Mouse (Mus musculus) lung, postnatal 10 days (tissue): ENCODE measurements around the gene Sav1.

Experiments
- DNase-seq: peaks from one replicate; pipeline ENCODE4 v3.0.0; 2021

Sav1 gene

DNA sequence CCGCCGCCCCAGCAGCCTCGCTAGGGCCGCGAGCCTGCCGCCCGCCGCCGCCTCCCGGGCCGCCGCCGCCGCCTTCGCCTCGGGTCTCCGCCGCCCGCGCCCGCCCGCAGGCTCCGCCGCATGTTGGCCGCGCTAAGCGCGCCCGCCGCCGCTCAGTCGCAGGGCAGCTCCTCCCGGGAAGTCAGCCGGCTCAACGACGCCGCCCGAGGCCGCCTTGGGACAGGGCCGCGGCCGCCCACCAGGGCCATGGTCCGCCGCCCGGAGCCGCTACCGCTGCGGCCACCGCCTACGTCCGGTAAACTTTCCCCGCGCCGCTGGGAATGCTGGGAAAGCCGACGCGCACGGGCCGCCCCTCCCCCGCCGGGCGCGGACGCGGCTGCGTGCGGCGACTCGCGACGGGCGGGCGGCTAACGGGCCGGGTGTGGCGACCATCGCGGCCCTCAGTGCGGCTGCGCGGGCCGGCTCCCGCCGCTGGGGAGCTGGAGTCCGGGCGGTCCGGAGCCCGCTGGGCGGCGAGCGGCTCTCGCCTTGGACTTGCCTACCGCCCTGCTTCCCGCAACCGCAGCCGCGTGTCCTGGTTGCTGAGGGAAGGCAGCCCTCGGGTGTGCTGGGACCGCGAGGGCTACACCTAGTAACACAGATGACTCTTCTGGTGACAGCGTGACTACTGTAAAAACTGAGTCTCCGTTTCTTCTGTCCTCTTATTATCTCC, at the start of gene Sav1:
Gene Sav1 (minus strand): TSS at position 217 of the 712 bp plus-strand sequence.
- peak; percentile 92 for DNase-seq

DNA sequence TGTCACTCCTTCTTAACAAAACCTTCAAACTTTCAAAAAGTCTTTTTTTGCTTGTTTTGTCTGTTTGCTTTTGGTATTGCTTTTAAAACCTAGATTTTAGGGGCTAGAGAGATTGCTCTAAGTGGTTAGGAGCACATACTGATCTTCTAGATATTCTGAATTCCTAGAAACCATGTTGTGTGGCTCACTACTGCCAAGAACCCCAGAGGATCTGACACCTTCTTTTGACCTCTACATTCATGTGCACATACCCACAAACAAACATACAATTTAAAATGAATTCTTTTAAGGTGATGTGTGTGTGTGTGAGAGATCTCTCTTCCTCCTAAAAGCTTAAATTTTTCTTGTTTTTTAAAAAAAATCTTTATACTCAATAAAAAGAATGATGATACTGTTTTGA, 39.4 kb upstream of the Sav1 start:
- no peak for DNase-seq

DNA sequence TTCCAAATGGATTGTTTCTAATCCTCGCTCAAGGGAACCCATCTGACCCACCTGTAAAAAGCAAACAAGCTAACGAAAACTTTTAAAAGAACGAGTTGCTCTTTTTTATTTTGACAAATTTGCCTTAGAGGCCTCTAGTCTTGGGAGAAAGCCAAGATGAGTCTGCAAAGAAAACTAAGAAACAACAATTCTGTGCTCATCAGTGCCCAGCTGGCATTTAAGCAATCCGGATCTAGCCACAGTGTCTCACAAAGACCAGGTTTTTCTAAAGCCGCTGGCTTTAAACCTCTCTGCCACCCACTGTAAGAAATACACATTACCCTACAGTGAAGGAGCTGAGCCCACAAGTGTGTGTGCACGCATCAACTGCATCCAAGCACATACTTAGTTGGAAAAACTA, 38.6 kb upstream of the Sav1 start:
- no peak for DNase-seq

DNA sequence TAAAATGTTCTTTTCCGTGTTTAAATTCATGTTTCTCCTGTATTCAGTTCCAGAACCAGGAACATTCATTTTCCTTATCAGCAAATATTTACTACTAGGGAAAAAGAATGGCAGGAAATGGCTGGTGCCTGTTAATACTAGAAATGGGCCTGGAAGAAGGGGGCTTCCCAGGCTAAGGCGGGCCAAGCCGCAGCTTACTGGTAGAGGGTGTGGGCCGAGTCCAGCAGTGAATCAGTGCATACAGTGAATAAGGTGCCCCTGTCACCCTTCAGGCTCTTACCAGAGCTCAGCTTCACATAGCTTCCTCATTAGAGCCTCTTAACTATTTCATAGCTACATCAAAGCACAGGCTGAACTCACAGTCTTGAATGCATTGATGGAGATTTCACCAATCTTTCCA, 36.8 kb upstream of the Sav1 start:
- peak; percentile 33 for DNase-seq

DNA sequence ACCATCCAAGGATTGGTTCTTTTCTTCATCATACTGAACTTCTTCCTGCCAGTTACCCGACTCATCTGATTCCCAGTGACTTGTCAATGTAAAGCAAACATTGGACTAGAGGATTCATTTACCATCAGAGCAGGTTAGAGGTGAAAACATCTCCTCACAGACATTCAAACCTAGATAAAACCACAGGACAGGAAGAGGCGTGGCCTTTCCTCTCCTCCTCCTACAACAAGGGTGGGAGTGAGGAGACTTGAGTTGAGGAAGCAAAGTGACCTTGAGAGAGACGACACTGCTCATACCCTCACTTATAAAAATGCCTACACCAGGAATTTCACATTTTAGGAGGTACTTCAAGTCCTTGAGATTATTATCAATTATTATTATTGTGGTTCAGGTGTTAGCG, 31.4 kb upstream of the Sav1 start:
- no peak for DNase-seq

DNA sequence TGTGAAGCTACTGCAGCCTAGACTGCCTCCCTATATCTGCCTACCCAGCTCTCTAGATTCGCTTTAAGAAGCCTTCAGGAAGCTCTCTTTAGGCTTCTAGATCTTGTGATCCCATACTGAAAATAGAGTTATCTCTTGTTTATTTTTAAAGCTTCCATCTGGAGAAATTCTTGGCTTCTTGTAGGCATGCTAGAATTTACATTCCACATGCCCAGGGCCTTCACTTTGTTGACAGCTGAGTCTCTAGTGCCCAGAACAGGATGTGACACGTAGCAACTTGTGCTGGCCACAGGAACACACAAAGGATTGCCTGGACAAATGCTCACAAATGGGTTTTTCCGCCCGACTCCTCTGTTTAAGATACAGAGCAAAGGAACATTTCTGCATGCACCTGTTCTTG, 29.1 kb upstream of the Sav1 start:
- peak; percentile 53 for DNase-seq

DNA sequence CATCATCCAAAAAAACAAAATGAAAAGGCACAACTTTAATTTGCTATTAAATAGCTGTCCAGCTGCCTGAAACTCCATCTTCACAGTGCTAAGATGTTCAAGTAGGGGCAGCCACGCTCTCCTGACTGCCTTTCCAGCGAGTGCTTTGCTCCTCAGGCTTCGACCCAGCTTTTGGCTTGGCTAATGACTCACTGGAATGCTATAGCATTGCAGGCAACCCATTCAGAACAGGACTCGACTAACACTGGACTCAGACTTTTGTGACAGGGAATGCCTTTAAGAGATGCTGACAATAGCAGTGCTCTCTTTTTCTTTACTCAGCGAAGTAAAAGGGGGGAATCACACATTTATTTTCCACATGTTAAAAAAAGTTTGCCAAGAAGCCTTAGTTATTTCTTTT, 24.9 kb upstream of the Sav1 start:
- DNase-seq: no peak

DNA sequence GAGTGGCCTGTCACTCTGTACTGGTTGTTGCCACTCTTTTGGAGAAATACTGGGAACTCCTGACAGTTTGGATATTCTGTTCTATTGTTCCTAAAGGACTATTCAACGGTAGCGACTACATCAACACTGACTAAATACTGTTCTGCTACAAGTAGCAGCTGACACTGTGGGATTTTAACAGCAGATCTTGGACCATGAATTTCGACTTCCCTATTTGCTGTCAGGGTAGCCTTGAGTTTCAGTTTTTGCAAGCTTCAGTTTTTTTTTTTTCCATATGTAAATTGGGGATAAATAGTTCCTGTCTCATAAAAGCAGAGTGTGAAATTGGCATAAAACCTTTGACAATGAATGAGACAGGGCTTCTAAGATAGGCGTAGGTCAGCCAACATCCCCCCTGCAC, 23.6 kb upstream of the Sav1 start:
- DNase-seq: no peak

DNA sequence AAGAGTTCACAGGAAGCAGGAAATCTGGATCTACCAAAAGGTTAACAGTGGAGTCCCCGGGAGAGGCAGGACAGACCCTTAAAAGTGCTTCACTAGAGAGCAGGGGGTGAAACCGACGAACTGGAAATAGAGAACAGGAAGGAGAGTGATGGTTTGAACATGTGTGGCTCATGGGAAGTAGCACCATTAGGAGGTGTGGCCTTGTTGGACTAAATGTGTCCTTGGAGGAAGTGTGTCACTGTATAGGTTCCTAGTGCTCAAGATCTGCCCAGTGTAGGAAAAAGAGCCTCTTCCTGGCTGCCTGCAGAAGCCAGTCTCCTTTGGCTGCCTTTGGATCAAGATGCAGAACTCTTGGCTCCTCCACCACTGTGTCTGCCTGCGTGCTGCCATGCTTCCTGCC, 18.3 kb upstream of the Sav1 start:
- no peak for DNase-seq

DNA sequence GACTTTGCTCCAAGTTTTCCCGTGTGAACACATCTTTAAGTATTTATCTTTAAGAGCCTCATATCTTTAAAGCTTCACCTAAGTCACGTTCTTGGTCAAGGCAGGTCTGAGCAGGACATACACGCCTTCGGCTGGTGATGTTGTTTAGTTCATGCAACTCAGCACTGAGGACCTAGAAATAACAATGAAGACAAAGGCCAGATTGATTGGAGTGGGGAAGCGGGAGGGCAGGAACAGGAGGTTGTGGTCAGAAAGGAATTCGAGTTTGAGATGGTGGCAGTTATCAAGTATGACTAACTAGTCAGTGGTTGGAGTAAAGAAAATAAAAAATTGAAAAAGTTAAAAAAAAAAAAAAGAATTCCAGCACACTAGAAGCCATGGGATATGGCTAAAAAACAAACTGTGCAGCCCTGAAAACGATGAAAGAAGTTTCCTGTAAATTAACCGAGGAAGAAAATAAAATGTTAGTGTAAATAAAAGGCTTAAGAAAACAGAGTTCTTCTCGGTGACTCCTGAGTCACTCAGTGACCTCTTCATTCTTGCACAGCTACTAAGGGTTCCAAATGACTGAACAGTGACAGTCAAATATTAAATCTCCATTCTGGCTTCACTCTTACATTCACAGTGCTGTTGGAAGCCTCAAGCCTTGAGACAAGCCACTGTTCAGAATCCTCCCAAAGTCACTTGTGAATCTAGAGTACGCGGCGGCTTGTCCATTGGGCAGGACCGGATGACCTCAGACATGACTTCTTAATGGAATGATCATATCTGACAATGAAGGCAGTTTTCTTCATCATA, 11.6 kb upstream of the Sav1 start:
- DNase-seq: no peak

DNA sequence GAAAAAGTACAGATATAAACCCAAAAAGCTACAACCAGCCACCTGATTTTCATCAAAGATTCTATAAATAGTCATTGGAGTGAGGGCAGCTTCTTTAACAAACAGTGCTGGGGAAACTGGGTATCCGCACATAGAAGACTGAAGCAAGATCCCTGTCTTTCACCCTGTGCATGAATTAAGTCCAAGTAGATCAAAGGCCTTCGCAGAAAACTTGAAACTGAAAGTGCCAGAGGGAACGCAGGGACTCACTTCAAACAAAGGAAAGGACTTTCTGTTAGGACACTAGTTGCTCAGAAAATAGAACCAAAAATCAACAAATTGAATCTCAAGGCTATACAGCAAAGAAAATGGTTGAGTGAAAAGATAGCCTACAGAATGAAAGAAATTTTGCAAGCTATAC, 8.6 kb upstream of the Sav1 start:
- no peak for DNase-seq

DNA sequence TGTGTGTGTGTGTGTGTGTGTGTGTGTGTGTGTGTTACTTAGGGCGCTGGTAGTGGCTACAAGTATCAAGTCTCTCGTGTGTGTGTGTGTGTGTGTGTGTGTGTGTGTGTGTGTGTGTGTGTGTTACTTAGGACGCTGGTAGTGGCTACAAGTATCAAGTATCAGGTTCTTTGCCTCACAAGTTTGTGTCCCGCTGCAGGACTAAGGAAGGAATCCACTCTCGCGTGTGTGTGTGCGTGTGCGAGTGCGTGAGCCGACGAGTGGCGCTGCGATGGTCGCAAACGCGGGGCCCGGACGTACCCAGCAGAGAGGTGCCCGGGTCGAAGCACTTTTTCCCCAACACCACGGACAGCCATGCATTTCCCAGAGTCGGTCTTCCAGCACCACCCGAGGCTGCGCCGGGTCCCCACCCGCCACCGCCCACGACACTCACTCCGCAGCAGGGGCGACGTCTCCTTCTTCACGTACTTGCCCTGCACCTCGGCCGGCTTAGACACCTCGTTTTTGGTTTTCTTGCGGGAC, 500 bp downstream of the Sav1 start:
- peak; percentile 54 for DNase-seq

DNA sequence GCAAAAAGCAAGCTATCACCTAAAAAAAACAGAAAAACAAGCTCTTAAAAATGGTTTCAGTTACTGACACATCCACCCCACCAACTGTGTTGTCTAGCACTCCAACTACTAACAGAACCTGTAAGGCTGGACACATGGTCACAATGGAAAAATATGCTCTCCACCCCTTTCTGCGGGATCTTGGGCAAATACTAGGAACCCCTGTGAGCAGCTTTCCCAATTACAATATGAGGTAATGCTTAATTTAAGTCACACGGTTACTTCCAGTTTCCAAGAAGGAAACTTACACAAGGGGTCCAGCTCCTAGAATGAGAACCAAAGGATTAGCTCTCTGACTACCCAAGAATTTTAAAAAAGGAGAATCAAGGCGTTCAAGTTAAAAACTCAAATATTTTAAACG, 1.3 kb downstream of the Sav1 start:
- DNase-seq: peak; percentile 27

DNA sequence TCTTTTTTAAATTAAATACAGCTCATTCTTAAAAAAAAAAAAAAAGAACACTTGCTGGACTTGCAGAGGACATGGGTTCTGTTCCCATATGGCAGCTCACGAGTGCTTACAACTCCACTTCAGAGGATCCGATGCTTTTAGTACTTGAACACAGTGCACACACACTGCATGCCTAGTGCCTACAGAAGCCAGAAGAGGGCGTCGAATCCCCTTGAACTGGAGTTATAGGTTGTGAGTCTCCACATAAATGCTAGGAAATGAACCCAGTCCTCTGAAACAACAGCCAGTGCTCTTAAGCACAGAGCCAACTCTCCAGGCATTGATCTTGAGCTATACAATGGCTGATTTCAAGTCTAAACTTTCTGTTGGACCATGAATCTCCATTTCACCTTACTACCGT, 3.9 kb downstream of the Sav1 start:
- peak; percentile 36 for DNase-seq

DNA sequence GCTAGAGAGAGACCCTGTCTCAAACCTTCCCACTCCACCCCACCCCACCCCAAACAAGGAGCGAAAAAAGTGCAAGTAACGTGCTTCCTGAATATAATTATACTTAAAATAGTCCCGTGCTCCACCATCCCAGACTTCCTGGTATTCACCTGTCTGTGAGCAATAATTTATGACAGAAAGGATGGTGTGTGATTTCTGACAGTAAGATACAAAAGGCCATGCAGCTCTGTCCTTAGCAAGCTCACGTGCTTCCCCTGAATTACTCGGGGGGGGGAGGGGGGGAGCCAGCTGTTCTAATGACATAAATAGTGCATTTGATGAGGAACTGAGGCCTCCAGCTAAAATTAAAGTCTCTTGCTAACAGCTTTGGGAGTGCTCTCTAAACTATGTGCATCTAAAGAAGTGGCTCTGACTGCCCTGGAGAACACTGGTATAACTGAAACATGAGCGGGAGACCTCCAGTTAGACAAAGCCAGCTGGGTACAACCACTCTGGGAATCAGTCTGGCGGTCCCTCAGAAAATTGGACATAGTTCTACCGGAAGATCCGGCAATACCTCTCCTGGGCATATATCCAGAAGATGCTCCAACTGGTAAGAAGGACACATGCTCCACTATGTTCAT, 9.3 kb downstream of the Sav1 start:
- no peak for DNase-seq

DNA sequence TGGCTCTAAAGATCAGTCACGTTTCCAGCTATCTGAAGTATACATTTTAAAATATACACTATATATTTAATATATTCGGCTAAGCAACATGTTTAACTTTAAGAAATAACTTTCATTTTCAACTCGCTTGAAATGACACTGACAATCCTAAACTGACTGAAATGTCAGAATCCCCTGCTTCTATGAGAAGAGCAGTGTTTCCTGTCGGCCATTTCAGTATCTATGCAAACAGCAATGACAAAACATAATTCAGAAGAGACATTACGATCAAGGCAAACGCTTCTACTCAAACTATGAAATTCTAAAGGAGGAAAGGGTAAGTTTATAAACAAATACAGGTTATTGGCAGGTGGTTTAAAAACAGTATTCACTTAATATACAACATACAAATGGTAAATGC, 10.1 kb downstream of the Sav1 start:
- no peak for DNase-seq

DNA sequence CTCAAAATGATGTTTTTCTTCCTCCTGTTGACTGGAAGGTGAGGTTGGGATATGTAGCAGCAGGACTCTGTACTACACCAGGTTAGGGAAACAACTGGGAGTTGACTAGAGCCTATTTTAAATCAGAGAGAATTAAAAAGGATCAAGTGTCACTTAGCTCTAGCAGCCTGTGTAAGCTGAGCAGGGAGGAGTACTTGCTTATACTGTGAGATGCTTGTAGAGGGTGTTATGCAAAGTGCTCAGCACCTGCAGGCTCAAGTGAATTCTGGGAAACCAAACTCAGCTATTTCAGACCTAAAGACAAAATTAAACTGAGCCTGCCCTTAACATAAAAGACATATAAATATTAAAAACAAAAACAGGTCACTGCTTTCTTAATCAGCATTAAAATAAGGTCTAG, 13.1 kb downstream of the Sav1 start:
- DNase-seq: no peak

DNA sequence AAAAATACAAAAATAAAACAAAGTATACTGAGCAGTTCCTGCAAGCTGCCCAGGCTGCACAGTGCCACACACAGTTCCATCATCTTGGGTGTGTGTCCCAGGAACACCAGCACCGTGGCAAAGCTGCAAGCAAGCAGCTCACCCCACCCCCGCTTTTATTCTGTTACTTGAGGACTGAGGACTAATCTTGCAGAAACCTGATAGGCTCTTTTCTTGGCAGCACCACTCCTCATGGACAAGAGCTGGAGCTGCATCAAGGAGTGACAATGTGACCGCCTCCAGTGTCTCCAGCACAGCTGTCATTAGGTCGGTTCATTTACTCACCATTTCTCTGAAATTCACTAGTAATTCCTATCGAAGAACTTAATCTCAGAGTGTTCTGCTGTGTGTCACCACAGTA, 18.6 kb downstream of the Sav1 start:
- DNase-seq: peak; percentile 12

DNA sequence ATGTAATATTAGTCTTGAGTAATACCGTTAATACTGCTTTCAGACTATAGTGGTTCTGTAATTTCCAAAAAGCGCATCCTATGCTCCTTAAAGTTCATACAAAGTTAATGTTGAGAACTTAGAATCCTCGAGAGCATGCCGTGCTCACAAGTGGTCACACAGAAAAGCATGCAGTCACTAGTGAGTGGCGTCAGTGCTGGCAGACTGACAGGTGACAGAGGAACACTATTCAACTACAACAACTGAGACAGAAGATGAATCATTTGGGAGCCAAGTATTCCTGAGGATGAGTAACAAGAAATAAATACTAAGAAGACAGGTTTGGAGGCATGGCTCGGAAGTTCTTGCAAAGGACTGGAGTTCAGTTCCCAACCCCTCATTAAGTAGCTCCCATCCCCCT, 19.7 kb downstream of the Sav1 start:
- no peak for DNase-seq

DNA sequence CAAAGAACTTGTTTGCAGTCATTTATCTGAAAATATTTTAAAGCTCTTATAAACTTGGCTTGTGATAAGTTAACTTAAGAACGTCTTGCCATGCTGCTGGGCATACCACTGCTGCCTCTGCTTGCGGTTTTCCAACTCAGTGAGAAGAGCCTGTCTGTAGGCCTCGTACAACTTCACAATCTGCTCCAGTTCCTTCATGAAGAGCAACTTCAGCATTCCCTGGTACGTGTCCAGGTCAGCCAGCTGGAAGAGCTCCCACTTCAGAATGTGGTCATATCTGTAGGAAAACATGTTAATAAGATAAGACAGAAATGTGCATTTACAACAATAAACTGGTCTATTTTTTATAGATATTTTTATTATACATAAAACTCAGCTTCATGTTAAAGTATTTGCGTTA, 20.7 kb downstream of the Sav1 start:
- DNase-seq: peak; percentile 59

DNA sequence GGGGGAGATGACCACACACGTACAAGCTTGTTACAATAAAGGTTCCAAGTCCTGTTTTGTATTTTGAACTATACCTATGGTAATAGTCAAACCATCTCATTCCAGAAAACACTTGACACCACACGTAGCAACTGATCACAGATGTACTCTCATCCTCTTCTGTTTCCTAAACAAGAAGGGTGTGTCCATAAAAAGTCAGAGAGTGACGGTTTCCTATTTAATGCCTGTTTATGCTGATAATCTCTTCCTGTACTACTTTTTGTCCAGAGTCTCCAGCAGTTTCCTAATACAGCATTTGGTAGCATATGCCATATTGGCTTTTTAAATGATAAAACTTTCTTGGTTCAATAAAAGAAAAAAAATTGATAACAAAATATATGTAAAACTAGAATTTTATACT, 21.2 kb downstream of the Sav1 start:
- DNase-seq: no peak

DNA sequence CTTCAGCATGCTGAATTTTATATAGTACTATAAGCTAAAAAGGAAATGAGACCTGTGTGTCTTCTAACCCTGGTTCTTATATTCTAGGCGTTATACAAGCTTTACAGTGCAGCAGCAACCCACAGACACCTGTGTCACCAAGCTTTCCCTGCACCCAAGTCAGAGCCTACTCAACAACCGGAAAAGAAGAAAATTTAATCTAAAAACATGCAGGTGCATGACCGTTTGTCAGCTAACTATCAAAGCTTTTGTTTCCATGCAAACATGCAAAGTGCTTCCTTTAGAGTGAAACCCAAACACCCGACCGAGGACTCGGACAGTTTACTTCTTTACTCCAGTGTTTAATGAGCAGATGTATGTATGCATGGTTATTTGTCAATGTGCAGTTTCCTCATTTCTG, 23.7 kb downstream of the Sav1 start:
- no peak for DNase-seq

DNA sequence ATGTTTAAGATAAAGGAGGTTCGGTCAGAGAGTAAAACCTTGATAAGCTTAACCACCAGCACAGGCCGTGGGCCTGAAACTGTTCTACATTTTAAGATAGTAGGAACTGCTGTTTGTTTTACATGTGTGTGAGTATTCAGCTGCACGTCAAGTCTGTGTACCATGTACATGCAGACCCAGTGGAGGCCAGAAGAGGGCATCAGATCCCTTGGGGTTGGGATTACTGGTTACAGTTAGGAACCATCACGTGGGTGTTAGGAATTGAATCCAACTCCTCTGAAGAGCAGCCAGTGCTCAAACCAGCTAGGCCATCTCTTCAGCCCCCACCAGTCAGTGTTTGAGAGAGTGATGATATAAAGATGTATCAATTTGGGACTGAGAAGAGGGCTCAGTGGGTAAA, 24.3 kb downstream of the Sav1 start:
- DNase-seq: peak; percentile 88

DNA sequence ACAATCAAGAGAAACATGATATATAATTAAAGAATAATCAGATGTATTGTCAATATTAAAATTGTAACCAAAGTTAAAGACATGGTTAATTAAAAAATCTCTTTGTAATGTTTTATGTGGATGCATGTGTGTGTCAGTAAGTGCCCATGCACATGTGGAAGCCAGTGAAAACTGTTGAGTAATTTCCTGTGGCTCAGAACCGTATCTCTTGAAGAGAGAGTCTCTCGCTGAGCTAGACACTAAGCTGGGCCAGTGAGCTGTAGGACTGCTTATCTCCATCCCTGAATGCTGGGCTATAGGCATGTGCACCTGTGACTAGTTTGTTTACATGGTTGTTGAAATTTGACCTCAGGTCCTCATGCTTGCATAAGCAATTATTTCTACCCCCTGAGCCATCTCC, 29.4 kb downstream of the Sav1 start:
- DNase-seq: no peak
